Mouse (Mus musculus) retina, embryonic 14.5 days (tissue): Measurements from ENCODE around the gene Gipc2.
A peak's percentile ranks its signal among the peaks of the same experiment; 100 is the strongest.
"Not testable (repeated sequence)": the region's sequence is repeated elsewhere in the genome, so short reads cannot be mapped to it uniquely, and the experiment has no call there.

ENCODE experiments used
- DNase-seq: peaks from one replicate; pipeline ENCODE4 v3.0.0-alpha.2; 2015; ENCODE audit warnings: low spot score

The Gipc2 gene

DNA sequence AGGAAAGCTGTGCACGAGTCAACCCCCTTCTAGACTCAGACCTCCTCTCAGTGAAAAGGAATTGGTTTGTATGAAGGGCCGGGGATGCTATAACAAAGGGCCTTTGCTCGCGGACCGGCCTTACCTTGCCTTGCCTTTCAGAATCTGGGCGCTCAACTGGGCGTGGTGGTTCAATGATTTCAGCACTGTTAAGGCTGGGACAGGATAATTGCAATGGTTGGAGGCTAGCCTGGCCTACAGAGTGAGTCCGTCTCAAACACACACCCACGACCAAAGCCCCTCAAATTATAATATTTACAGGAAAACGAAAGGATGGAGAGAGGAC, at the start of gene Gipc2:
Gipc2 (minus strand) TSS at position 132 of the 325 bp plus-strand sequence.
- DNase-seq = no peak

DNA sequence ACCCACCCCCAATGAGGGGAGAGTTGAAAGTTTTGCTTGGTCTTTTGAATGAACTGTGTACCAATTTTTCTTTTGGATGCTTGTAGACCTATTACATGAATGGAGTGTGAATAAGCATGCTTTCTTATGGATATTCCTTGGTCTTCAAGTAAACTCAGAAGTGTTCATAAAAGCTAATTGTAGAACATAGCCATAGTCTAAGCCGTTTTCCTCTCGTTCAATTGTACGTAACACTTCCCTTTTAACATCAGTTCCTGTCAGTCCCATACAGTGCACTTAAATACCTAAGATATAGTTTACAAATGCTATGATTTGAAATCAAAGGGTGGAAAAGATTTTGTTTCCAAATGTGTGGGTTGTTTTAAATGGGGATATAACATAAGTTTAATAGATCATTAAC, 47.4 kb upstream of the Gipc2 start:
- no peak for DNase-seq

DNA sequence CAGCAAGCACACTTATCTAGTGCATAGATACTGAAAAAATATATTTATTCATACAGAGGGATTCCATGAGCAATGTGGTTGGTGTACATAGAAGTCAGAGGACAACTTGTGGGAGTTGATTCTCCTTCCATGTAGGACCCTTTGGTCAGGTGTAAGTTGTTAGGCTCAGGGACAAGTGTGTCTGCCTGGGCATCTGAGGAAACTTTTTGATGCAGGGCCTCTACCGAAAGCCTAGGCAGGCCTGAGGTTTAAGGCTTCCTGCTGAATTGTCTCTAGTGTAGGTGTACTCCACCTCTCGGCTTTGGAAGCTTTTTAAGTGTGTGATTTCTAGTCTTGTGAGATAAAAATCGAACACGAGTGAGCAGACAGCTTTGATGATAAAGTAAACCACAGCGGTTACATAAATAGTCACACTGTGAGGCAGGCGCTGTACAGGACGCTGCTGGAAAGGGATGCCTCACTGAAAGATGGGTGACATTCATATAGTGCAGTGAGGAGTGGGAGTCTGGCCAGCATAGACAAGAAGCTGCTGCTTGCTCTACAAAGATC, 45.8 kb upstream of the Gipc2 start:
- DNase-seq = peak; percentile 26

DNA sequence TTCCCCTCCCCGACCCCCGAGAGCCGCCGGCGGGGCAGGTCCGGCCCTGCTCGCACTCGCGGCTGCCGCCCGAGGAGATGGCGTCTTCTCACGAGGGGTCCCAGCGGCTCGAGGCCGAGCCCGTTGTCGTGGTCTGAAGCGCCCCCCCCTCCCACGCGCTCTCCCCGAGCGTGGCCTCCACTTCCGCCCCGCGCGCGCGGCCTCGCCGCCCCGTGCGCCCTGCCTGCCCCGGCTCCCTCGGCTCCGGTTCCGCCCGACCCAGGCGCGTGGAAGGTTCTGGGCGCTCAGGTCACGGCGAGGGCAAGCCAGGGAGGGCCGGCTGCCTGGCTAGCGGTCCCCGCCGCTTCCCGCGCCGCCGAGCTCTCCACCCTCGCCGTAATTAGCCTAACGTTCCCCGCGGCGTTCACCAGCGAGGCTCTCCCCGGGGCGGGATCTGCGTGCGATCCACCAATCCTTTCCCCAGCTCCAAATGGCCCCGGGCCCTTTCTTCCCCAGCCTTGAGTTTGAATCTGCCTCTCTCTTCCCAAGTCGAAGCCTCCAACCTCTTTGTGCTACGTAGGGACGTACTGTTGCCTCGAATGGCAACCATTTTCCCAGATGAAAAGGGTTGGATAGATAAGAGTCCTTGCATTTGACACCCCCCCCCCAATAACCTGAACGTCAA, 44.8 kb upstream of the Gipc2 start:
- peak; percentile 74 for DNase-seq

DNA sequence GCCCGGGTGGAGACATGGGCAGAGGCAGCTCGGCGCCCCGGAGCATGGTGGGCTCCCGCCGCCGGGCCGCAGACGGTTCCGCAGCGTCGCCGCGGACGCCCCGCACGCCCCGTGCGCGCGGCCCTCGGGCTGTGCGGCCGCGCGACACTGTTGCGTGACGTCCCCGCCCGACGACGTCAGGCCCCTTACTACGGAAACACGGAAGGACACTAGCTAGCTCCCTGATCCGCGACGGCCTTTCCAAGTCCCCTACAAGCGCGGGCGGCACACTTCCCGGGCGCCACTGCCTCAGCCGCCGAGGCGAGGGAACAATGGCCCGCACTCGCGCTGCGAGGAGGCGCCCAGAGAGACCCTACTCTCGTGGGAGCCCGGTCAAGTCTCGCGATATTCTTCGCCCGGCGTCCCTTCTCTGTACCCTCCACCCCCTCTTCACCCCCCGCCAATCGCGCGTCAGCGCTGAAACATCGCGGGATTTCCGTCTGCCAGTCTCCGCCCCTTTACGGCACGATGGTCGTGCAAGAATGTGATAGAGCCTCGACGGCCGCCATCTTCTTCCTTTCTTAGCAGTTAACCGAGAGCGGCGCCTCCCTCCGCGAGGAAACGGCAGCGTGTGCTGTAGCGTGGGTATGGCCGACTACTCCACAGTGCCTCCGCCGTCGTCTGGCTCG, 44.1 kb upstream of the Gipc2 start, which contains the start of the genes Dnajb4 and Fubp1:
Dnajb4 (minus strand) TSS at position 336 of the 668 bp plus-strand sequence.
Fubp1 (plus strand) TSS at position 456 of the 668 bp plus-strand sequence.
- DNase-seq = peak; percentile 100

DNA sequence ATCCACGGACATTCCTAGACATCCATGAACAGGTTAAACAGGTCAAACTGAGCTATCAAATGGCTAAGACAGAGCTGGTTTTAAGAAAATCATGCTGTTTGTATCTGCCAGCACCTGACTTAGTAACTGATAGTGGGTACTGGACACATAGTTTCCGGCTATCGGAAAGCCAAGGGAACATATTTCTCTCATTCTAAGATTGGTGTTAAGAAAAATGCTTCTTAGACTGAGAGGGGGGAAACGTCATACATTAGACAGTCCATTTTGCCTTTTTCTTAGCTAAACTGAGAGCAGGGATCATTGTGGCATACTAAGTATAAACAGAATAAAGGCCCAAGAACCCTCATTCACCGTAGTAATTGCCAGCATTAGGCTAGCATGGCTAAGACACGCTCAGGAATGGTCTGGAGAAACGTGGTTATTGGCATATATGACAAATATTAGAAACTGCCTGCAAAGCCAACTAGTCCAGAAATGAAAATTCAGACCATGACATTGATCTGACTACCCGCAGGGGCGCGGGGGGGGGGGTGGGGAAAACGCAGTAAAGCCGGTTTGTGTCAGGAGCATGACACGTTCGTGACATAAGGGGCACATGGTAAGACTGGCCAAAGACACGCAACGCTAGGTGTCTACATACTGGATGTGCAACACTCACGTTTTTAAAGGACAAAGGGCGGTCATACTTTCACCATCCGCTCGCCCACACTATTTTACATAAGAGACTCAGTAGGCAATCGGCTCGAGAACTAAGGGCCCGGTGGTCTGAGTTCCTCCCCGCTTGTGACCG, 43.3 kb upstream of the Gipc2 start:
- DNase-seq = no peak

DNA sequence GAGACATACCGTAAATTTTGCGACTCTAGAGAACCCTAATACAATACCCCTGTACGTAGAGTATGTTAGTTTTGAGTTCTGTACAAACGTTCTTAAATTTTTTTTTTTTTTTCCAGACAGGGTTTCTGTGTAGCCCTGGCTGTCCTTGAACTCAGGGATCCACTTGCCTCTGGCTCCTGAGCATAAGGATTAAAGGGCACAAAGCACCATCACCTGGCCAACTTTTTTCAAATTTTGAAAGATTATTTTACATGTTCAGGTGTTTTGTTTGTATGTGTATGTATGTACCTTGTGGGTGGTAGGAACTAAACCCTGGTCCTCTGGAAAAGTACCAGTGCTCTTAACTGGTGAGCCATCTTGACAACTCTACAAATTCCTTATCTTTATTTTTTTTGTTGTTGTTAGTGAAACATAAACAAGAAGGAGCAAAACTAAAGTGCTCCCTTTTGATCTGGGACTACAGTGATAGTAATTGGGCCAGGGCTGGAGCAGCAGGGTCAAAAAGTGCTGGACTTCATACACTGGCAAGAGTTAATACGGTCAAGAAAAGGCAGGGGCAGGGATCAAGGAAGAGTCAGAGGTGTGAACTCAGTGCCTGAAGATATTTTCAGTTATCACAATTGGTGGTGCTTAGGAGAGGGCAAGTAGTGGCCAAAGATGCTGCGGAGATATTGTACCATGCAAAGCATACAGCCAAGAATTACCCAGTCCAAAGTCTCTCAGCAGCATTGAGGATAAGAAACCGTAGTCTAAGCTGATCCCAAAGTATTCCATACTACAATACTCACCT, 42.3 kb upstream of the Gipc2 start:
- no peak for DNase-seq

DNA sequence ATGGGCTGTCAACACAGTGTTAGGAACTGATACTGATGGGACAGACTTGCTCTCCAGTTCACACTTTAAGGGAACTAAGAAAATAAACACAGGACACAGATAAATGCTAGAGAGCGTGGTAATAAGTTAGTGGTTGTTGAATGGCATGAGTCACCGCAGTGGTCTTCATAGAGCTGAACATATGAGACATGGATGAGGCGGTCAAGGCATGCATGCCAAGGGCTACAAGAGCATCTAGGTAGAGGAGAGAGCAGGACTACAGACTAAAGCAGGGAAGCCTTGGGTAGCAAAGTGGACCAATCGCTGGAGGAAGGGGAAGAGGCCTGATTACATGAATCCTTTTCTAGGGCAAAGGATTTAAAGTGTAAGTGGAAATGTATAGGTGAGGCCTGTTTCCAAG, 41.1 kb upstream of the Gipc2 start:
- DNase-seq = no peak

DNA sequence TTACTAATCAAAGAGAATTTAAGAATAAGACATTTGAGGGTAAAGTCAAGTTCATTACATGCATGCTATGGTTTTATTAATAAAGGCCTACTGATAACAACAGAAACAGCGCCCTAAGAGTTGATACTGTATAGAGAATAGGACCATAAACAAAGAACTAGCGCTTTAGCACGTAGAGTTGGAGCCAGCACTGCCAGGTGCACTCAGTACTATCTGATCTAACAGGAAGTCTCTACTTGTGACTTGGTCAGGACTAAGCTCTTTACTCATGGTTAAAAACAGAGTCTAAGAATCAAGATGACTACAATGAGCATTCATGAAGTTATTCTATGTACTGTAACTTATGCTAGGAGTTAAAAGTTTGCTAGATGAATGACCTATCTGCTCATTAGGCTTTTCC, 38.5 kb upstream of the Gipc2 start:
- DNase-seq = no peak

DNA sequence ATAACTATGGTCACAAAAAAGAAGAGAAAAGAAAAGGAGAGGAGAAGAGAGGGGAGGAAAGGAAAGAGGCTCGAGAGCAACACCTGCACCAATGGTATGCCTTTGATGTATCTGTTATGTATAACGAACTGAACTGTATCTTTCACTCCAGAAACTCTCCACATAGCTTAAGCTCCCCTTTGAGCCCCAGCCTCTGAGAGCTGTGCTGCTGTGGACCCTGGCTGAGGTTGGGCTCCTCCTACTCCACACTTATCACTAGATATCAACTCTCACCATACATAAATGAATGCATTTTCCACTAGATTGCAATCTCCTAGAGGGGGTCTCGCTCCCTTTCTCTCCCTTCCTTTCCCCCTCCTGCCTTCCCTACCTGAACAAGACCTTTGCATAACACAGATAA, 38.0 kb upstream of the Gipc2 start:
- DNase-seq = no peak

DNA sequence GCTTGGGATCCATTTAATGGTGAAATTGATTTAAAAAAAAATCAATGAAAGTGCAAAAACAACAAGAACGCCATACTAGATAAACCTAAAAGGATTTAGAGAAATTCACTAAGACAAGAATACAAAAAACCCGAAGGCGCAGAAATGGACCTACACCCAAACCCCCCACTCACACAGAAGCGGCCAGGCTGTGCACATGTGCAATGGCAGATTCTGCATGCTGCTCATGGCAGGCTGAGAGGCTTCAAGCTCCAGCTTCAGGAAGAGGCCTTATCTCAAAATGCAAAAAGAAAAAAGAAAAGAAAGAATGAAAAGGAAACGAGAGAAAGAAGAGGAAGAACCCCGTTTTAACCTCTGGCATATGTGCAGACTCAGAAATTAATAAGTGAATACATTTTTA, 37.4 kb upstream of the Gipc2 start:
- no peak for DNase-seq

DNA sequence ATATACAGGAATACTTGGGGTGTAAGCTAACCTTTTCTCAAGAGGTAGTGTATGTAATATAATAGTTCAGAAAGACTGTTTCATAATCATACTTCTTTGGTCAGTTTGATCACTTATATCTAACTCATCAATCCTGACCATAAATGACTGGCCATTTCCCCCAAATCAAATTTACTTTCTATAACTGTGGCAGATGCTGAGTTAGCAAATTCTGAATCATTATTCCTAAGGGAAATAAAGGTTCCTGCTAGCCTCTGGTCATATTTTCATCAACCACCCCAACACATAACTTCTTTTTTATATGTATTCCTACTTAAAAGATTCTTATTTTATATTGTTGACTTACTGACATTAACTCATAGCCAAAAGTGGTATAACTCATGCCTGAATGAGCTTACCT, 36.9 kb upstream of the Gipc2 start:
- no peak for DNase-seq

DNA sequence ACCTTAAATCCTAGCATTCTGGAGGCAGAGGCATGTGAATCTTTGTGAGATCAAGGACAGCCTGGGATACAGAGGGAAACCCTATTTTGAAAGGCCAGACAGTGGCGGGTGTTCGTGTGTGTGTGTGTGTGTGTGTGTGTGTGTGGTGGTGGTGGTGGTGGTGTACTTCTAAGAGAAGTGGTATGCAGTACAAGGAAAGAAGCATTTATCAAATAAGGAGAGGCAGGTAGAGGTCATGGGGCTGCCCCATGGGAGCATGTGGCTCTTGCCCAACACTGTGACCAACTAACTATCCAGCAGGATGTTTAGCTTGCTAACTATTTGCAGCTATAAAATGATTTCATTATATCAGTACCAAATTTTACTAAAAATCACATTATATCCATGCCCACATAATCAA, 35.6 kb upstream of the Gipc2 start:
- no peak for DNase-seq

DNA sequence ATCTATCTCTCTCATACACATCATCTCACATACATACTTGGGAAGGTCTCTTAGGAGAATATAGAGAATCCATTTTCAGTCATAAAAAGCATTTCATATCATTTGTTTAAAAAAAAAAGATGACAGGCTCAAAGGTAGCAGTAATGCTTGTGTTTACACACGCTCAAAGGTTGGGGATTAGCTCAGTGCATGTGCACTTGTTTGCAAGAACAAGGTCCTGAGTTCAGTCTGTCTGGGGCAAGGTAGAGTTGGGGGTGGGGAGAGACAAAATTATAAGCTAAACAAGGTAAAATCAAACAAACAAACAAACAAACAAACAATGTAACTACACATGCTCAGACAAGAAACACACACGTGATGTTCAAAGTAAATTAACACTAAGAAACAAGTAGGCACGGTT, 35.2 kb upstream of the Gipc2 start:
- DNase-seq = no peak

DNA sequence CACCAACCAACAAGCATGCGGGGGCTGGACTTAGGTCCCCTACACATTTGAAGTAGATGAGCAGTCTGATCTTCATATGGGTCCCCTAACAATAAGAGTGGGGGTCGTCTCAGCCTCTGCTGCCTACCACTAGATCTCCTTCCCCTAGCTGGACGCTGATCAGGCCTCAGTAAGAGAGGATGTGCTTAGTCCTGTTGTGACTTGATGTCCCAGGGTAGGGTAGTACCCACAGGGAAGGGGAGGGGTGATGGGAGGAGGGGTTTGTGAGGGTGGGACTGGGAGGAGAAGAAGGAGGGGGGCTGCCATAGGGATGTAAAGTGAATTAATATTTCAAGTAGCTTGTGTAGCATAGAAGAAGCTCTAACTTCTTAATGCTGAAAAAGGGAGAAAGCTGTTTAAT, 33.1 kb upstream of the Gipc2 start:
- no peak for DNase-seq

DNA sequence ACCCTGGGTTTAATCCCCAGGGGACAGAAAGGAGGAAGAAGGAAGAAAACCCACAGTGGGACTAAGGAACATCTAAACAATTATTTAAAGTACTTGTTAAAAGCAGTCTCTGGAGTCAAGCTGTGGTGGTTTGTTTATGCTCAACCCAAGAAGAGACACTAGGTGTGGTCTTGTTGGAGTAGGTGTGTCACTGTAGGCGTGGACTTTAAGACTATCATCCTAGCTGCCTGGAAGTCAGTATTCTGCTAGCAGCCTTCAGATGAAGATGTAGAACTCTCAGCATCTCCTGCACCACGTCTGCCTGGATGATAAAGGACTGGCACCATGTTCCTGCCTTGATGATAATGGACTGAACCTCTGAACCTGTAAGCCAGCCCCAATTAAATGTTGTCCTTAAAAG, 31.2 kb upstream of the Gipc2 start:
- not testable (repeated sequence) for DNase-seq

DNA sequence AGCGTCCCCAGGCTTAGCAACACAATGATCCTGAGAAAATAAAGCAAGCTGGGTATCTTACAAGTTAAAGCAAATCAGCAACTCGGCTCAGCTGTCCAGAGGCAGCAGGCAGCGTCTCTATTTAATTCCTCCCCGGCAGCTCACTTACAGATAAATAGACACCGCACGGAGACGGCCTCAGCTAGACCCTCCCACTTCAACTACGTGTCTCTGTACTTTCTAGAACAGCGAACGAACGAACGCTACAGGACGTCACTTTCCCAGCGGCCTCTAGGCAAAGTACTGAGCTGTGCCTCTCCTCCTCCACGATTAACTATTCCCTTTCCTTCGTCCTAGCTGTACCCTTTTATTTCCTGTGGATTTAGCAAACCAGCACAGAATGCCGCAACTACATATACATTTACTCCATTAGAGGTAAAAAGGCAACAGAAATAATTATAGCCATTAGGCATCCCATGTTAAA, 27.6 kb upstream of the Gipc2 start:
- DNase-seq = peak; percentile 82

DNA sequence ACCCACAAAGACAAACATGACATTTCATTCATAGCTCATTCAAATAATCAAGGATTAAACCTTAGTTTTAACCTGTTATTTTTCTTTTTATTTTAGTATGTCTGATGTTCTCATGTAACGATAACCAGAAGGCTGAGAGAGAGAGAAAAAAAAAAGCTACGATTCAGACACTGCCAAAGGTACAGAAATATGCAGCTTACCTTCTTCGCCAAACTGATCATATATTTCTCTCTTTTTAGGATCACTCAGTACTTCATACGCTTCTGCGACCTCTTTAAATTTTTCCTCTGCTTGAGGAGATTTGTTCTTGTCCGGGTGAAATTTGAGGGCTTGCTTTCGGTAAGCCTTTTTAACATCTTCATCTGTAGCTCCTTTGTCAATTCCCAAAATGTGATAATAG, 27.1 kb upstream of the Gipc2 start:
- no peak for DNase-seq

DNA sequence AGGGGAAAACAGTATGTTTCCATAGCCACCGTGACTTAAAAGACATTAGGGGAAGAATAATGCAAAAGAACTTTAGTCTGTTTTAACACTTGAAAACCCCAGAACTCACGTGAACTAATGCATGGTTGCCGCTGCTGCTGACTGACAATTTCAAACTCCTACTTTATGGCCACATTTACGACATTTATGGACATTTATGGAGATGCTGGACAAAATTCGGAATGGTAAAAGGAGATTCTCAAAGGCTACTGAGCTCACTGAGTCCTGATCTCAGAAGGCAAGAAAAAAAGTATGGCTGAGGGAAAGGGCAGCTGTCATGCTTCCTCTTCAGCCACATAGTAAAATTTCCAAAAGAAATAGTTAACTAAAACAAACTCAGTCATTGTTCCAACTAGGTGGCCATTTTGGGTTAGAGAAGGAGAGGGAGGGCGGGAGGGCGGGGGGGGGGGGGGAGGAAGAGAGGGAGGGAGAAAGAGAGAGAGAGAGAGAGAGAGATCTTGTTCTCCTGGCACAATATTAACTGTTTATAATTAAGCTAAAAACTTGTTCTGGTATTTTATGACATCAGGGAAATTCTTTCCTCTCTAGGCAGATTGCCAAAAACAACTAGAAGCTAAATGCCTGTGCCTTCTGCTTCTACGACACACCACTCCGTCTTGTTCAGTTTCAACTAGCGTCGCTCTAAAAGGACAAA, 26.4 kb upstream of the Gipc2 start:
- no peak for DNase-seq

DNA sequence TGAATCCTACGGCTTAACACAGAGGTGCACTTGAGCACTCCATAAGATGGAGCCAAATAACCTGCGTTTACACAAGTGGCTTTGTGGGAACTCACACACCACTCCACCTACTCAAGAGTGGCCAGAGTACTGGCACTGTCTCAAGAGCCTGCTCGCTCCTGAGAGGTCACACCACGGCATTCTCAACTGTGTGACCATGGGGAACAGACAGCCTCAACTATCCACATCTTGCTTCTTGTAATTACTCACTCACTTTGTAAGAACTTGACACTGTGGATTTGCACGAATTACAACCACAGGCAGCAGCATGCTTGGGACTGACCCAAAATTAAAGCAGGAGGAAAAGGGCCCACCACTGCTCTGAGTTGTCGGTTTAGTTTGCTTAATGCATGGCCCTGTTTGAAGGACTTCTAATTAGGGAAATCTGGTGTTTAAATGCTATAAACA, 25.8 kb upstream of the Gipc2 start:
- DNase-seq = no peak
